Mouse (Mus musculus) right cerebral cortex, postnatal 25 days (tissue): ENCODE data around the gene Sdk1.

ENCODE experiments used
- DNase-seq: peaks from one replicate; pipeline ENCODE4 v3.0.0; 2022

The Sdk1 gene

GRCm38 (mm10) chr5:141240841-141241543 lies at the start of gene Sdk1:
TSS of gene Sdk1 (plus strand) at chr5:141241490.
- peak; percentile 95 for DNase-seq

GRCm38 (mm10) chr5:141197278-141197677 lies 44.0 kb upstream of the Sdk1 start:
- DNase-seq = no peak

GRCm38 (mm10) chr5:141202276-141203065 lies 38.8 kb upstream of the Sdk1 start:
- no peak for DNase-seq

- peak; percentile 68 for DNase-seq
Observed at GRCm38 (mm10) chr5:141207061-141207460, 34.2 kb upstream of the Sdk1 start.

- no peak for DNase-seq
Observed at GRCm38 (mm10) chr5:141225243-141225642, 16.0 kb upstream of the Sdk1 start.

- DNase-seq = no peak
Observed at GRCm38 (mm10) chr5:141234326-141234725, 7.0 kb upstream of the Sdk1 start.

- DNase-seq = no peak
Observed at GRCm38 (mm10) chr5:141239401-141239800, 1.9 kb upstream of the Sdk1 start.

GRCm38 (mm10) chr5:141240441-141240840 lies 849 bp upstream of the Sdk1 start:
- DNase-seq = no peak

GRCm38 (mm10) chr5:141241645-141242284 lies 475 bp downstream of the Sdk1 start:
- no peak for DNase-seq

GRCm38 (mm10) chr5:141243253-141243965 lies 2.1 kb downstream of the Sdk1 start:
- DNase-seq = no peak

- DNase-seq = no peak
Observed at GRCm38 (mm10) chr5:141264253-141264652, 23.0 kb downstream of the Sdk1 start.

GRCm38 (mm10) chr5:141277112-141277511 lies 35.8 kb downstream of the Sdk1 start:
- no peak for DNase-seq

GRCm38 (mm10) chr5:141281751-141282150 lies 40.5 kb downstream of the Sdk1 start:
- no peak for DNase-seq

- DNase-seq = no peak
Observed at GRCm38 (mm10) chr5:141289611-141290010, 48.3 kb downstream of the Sdk1 start.

GRCm38 (mm10) chr5:141295240-141295639 lies 54.0 kb downstream of the Sdk1 start:
- peak; percentile 19 for DNase-seq

GRCm38 (mm10) chr5:141302287-141302694 lies 61.0 kb downstream of the Sdk1 start:
- no peak for DNase-seq

- no peak for DNase-seq
Observed at GRCm38 (mm10) chr5:141303746-141304145, 62.5 kb downstream of the Sdk1 start.

GRCm38 (mm10) chr5:141304706-141305105 lies 63.4 kb downstream of the Sdk1 start:
- no peak for DNase-seq

- no peak for DNase-seq
Observed at GRCm38 (mm10) chr5:141310641-141311040, 69.4 kb downstream of the Sdk1 start.

- no peak for DNase-seq
Observed at GRCm38 (mm10) chr5:141311801-141312200, 70.5 kb downstream of the Sdk1 start.

- DNase-seq = no peak
Observed at GRCm38 (mm10) chr5:141312305-141312704, 71.0 kb downstream of the Sdk1 start.

GRCm38 (mm10) chr5:141317095-141317494 lies 75.8 kb downstream of the Sdk1 start:
- DNase-seq = no peak

GRCm38 (mm10) chr5:141324910-141325309 lies 83.6 kb downstream of the Sdk1 start:
- DNase-seq = no peak
